Mouse (Mus musculus): ENCODE measurements around the gene Dis3l. TPM values are rescaled to one million over a fixed set of nuclear protein-coding genes. Genes with fewer than 3 reads are reported as not detected.
"Not testable (repeated sequence)": the region's sequence is repeated elsewhere in the genome, so short reads cannot be mapped to it uniquely, and the experiment has no call there.

Dis3l gene
- polyA plus RNA-seq, 1 experiment from 2014 or later, result 13.9 TPM

DNA sequence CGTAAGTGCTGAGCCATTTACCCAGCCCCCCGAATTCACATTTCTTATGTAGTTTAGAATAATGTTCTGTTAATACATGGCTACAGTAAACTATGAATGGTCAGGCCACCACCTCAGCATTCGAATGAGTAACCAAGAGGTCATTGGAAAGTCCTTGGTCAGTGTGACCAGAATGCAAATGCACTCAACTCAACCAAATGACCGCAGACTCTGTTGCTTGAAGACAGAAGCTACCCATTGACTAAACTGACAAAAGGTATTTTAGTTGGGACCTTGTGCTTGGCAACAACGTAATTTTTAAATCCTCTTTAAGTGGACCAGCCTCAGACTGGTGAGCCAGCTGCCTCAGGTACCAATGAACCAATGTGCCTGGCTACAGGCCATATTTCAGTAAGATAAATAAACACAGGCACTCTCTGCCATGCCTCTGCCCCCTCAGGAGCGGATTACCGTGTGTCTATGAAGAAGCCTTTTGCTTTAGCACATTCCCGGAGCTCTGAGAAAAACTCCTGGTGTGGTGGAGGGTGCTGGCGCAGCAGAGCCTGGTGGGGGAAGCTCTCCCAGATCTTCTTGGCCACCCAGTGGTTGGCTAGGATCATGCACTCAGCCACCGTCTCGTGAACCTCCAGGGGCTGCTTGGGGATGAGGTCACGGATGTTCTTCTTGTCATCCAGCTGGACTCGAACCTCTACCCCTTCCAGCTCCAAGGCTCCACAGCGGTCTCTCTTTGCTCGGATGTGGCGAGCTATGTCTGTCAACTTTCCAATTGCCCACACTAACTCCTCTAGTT is 29.9 kb downstream of the Dis3l start:
- peak; percentile 41 for DNase-seq (ENCODE audit: low spot score)
- H3K27ac ChIP-seq, result peak overlapping the region; percentile 70; the same call in 1 of the 2 replicates
- no peaks in the 10 kb centered on the region for H3K9me3 ChIP-seq (replicated peaks; ENCODE audit: low read length)
- whole genome bisulfite sequencing, result 64% methylated on average over 16 of the region's 16 CpGs
- H3K4me1 ChIP-seq (replicated peaks; ENCODE audit: insufficient read depth, low read length), result no peaks in the 10 kb centered on the region
- H3K36me3 ChIP-seq (ENCODE audit: insufficient read depth, low read length), result peaks cover 17% of the 10 kb centered on the region
- peak; percentile 72 for ATAC-seq (replicated peaks; ENCODE audit: low FRiP score, low read depth)
- H3K4me2 ChIP-seq (ENCODE audit: low read length), result no peak overlapping the region
- H3K4me3 ChIP-seq (replicated peaks; ENCODE audit: low read depth, low read length), result no peak overlapping the region
- no peak overlapping the region for H3K9ac ChIP-seq (ENCODE audit: low read depth, low read length)
- TF ChIP-seq CTCF (IDR thresholded peaks at IDR 0.05; ENCODE audit: low read depth), result peak; percentile 52
- H3K27me3 ChIP-seq (ENCODE audit: insufficient read depth, low read length), result no peaks in the 10 kb centered on the region

DNA sequence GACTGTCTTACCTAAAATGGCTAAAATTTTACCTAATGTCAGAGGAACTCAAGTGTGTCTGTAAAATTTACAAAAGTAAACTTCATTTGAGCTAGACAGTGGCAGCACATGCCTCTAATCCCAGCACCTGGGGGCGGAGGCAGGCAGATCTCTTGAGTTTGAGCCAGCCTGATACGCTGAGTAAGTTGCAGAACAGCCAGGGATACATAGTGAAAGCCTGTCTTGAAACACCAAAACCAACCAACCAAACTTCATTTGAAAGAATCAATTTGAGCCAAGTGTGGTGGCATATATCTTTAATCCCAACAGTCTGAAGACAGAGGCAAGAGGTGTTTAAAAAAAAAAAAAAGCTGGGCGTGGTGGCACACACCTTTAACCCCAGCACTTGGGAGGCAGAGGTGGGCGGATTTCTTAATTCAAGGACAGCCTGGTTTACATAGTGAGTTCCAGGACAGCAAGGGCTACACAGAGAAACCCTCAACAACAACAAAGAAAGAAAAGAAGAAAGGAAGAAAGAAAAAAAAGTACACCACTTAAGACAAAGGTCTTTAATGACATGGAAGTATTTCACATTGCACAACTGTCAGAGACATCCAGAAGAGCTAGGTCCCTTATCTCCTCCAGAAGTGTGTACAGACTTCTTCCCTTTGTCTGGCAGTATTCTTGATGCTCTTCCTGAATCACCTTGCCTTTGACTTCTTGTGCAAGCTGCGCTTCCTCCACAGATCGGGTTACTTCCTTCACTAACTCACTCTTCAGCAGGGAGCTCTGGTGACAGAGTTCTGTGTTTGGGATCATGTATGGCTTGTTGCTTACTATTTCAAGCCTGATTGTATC is 34.4 kb downstream of the Dis3l start:
- no peak for ATAC-seq (replicated peaks; ENCODE audit: low FRiP score, low read depth)
- 72% methylated on average over 6 of the region's 6 CpGs for WGBS

DNA sequence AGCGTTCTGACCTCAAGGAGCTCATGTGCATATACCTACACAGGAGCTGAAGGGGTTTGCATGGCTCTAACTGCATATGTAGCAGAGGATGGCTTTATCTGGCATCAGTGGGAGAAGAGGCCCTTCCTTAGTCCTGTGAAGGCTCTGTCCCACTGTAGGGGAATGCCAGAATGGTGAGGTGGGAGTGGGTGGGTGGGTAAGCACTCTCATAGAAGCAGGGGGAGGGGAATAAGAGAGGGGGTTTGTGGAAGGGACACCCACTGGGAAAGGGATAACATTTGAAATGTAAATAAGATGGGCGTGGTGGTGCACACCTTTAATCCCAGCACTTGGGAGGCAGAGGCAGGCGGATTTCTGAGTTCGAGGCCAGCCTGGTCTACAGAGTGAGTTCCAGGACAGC is 38.0 kb downstream of the Dis3l start:
- not testable (repeated sequence) for H3K9ac ChIP-seq (ENCODE audit: low read depth, low read length); H3K27ac ChIP-seq; DNase-seq (ENCODE audit: low spot score); H3K4me3 ChIP-seq (replicated peaks; ENCODE audit: low read depth, low read length); H3K4me1 ChIP-seq (replicated peaks; ENCODE audit: insufficient read depth, low read length); H3K4me2 ChIP-seq (ENCODE audit: low read length); H3K27me3 ChIP-seq (ENCODE audit: insufficient read depth, low read length); ATAC-seq (replicated peaks; ENCODE audit: low FRiP score, low read depth); H3K9me3 ChIP-seq (replicated peaks; ENCODE audit: low read length)
- 98% methylated on average over 4 of the region's 4 CpGs for WGBS
- peaks cover 29% of the 10 kb centered on the region; the same call in 1 of the 2 replicates for H3K36me3 ChIP-seq (ENCODE audit: insufficient read depth, low read length)

More for the DNA sequence above, 34.4 kb downstream of the Dis3l start:
- no peak for DNase-seq (ENCODE audit: low spot score)
- H3K4me2 ChIP-seq (ENCODE audit: low read length), result no peak overlapping the region
- no peak overlapping the region for H3K9ac ChIP-seq (ENCODE audit: low read depth, low read length)
- no peak overlapping the region for H3K4me3 ChIP-seq (replicated peaks; ENCODE audit: low read depth, low read length)
- H3K27me3 ChIP-seq (ENCODE audit: insufficient read depth, low read length), result no peaks in the 10 kb centered on the region
- no peak overlapping the region for H3K27ac ChIP-seq
- no peaks in the 10 kb centered on the region for H3K9me3 ChIP-seq (replicated peaks; ENCODE audit: low read length)
- H3K4me1 ChIP-seq (replicated peaks; ENCODE audit: insufficient read depth, low read length), result no peaks in the 10 kb centered on the region
- peaks cover 33% of the 10 kb centered on the region for H3K36me3 ChIP-seq (ENCODE audit: insufficient read depth, low read length)
- no peak for TF ChIP-seq CTCF (IDR thresholded peaks at IDR 0.05; ENCODE audit: low read depth)

DNA sequence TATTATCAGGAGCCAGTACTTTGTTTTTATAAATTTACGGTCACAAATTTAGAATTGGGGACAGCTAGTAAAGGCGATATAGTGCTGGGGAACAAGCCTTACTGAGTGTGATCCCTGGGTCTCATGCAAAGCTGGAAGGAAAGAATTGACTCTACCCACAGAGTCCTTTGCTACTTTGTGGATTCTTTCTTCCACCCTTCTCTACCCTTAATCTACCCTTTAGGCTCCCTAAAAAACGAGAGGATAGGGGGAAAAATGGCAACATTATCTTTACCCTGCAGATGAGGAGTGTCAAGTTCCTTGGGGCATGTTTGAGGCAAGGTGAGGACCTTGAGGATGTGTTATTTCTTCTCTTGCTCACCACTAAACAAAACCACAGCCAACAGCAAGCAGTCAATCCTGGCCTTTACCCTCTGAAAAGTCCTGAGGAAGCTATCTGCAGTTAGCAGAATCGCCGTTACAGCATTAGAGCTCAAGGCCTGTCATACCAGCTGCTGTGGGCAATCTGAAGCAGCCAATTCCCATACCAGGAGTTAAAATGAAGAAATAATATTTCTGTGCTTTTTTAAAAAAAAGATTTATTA is 58.6 kb downstream of the Dis3l start:
- WGBS, result 35% methylated on average over 5 of the region's 5 CpGs

DNA sequence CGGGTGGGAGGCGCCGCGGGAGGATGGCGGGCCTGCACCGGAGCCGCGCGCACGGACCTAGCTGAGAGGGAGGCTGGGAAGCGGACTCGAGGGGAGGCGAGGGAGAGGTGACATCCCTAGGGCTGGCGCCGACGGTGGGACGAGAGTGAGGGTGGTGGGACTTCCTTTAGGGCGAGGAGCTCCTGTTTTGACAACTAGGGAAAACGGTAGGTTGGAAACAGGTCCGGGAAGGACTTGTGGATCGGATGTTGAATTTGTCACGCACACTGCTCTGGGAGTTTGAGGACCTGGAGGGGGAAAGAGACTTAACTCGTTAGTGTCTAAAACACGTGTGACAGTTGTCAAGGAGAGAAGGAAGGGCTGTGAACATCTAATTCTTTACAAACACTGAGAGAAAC is 59.3 kb downstream of the Dis3l start:
- Histone ChIP-seq H3K4me3 (replicated peaks; ENCODE audit: low read depth, low read length) (peak overlapping the region; percentile 57), H3K4me2 (ENCODE audit: low read length) (peak overlapping the region; percentile 60), H3K27ac (peak overlapping the region; percentile 79), H3K9me3 (replicated peaks; ENCODE audit: low read length) (no peaks in the 10 kb centered on the region), H3K9ac (ENCODE audit: low read depth, low read length) (peak overlapping the region; percentile 74), H3K27me3 (ENCODE audit: insufficient read depth, low read length) (no peaks in the 10 kb centered on the region), H3K36me3 (ENCODE audit: insufficient read depth, low read length) (no peaks in the 10 kb centered on the region), H3K4me1 (replicated peaks; ENCODE audit: insufficient read depth, low read length) (peaks cover 5% of the 10 kb centered on the region; the same call in 1 of the 2 replicates)
- ATAC-seq (replicated peaks; ENCODE audit: low FRiP score, low read depth) (peak; percentile 88), DNase-seq (ENCODE audit: low spot score) (peak; percentile 67)
- 0% methylated on average over 24 of the region's 24 CpGs for WGBS
- TF ChIP-seq CTCF (IDR thresholded peaks at IDR 0.05; ENCODE audit: low read depth), result no peak

More for the DNA sequence above, 58.6 kb downstream of the Dis3l start:
- Histone ChIP-seq H3K9me3 (replicated peaks; ENCODE audit: low read length) (no peaks in the 10 kb centered on the region), H3K27me3 (ENCODE audit: insufficient read depth, low read length) (no peaks in the 10 kb centered on the region), H3K4me3 (replicated peaks; ENCODE audit: low read depth, low read length) (peak overlapping the region; percentile 57), H3K36me3 (ENCODE audit: insufficient read depth, low read length) (no peaks in the 10 kb centered on the region), H3K9ac (ENCODE audit: low read depth, low read length) (peak overlapping the region; percentile 74), H3K4me2 (ENCODE audit: low read length) (peak overlapping the region; percentile 60), H3K4me1 (replicated peaks; ENCODE audit: insufficient read depth, low read length) (peaks cover 5% of the 10 kb centered on the region; the same call in 1 of the 2 replicates), H3K27ac (no peak overlapping the region)
- DNase-seq (ENCODE audit: low spot score) (no peak), ATAC-seq (replicated peaks; ENCODE audit: low FRiP score, low read depth) (no peak)
- no peak for TF ChIP-seq CTCF (IDR thresholded peaks at IDR 0.05; ENCODE audit: low read depth)
